Mouse (Mus musculus) A20 (cell line): Measurements from ENCODE around the gene AI661453.
A peak's percentile ranks its signal among the peaks of the same experiment; 100 is the strongest.

Experiments
- DNase-seq: peaks from one replicate; pipeline ENCODE4 v3.0.0-alpha.2; 2011; ENCODE audit warnings: low read depth, low spot score

Gene AI661453

DNA sequence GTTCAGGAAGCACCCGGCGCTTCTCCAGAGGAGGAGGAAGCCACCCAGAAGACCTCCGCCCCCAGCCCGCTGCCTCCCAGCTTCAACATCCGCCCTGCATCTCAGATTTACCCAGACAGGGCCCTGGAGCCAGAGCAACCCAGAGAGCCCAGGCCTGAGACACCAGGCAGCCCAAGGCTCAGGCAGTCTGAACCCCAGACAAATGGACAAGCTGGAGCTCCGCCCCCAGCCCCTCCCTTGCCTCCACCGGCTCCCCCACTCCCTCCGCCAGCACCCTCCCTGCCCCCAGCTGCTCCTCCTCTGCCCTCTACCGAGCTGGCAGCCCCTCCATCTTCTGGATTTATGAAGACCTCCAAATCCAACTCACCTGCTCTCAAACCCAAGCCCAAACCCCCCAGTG is 29.9 kb downstream of the AI661453 start:
- no peak for DNase-seq

DNA sequence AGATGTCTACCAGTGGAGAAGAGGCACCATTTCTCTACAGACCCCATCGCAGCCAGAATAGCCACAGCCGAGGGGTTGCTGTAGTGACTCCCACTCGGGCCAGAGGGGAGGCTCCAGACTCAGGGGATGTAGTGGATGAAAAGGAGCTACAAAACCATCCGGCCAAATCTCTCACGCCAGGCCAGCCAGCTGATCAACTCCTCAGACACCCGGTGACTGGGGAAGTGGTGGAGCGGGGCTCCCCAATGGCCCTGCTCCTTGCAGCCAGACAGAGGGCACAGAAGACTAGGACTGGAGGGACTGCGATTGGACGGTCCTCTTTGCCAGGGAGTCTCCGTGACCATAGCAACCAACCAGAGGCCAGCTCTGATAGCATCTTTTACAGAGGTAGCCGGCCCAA is 31.2 kb downstream of the AI661453 start:
- no peak for DNase-seq

DNA sequence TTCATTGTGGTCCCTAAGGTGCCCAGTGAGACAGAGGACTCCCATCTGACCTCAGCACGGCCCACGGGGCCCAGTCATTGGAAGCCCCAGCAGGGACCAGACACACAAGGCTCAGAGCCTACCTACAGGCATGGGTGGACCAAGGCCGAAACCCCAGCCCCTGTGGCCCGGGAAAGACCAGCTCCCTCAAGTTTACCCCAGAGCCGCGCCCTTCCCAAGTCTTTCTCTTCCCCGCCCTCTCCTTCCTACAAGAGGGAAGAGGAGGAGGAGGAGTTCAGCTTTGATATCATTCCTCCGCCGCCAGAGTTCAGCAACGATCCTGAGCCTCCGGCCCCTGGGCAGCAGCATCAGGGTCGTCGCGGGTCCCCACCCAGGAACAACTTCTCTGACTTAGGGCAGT is 31.6 kb downstream of the AI661453 start:
- DNase-seq, result no peak

DNA sequence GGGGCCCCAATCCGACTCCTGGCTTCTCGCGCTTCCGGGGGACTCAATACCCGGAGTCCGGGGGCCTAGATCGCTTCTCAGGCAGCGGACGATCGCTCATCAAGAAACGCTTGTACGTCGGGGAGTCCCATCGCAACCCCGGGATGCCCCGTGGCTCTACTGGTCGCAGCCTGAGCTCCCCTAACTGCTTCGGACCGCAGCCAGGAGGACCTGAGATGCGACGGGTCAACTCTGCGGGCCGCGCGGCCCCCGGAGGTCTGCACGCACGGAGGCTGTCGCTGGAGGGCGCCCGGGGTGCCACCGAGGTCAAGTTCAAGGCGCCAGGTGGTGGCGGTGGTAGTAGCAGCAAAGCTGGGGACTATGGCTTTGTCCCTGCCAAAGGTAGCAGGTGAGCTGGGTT is 32.1 kb downstream of the AI661453 start:
- no peak for DNase-seq

DNA sequence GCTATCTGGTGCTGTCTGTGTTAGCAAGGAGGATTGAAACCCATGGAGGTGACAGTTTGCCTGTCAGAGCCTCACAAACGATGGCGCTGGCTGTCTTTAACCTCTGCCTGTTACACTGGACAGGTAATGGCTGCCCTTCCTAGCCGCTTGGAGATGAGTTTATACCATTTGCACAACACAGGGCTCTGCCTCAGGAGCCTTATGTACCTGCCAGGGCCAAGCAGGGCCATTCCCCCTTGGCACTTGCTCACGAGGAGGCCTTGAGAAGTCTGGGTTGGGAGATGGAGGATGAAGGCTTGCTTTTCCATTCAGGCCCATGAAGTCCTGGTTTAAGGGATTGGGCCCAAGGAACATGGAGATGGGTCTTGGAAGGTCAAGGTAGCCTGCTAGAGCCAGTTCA is 33.2 kb downstream of the AI661453 start:
- no peak for DNase-seq

DNA sequence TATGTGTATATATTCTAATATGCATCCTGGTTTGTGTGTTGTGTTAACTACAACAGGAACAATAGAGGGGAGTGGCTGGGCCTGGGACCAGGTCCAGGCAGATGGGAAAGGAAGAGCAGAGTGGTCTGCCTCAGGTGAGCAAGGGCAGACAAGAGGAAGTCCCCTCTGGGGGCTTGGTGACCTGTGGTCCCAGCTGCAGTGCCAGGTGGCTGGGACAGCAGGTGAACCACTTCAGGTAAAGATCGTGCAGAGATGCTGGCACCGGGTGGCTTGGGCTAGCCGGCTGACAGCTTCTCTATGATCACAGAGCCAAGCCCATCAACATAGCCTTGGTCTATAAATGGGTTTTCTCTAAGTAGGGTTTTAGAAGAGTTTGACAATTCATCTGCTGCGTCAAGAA is 33.7 kb downstream of the AI661453 start:
- no peak for DNase-seq

DNA sequence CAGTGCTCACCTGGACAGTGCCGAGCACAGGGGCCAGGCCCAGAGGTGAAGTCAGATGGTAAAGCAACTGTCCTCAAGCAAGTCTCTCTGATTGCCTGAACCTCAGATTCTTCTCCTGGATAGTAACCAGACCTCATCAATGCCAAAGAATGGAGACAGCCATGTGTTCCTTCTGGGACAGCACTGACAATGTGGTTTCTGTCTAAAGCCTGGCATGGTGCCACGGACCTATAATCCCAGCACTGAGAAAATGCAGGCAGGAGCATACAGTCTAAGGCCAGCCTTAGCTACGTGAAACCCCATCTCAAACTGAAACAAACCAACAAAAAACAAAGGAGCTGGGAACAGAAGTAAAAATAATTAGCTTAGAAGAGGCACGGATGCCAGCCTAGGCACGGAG is 34.3 kb downstream of the AI661453 start:
- DNase-seq, result no peak

DNA sequence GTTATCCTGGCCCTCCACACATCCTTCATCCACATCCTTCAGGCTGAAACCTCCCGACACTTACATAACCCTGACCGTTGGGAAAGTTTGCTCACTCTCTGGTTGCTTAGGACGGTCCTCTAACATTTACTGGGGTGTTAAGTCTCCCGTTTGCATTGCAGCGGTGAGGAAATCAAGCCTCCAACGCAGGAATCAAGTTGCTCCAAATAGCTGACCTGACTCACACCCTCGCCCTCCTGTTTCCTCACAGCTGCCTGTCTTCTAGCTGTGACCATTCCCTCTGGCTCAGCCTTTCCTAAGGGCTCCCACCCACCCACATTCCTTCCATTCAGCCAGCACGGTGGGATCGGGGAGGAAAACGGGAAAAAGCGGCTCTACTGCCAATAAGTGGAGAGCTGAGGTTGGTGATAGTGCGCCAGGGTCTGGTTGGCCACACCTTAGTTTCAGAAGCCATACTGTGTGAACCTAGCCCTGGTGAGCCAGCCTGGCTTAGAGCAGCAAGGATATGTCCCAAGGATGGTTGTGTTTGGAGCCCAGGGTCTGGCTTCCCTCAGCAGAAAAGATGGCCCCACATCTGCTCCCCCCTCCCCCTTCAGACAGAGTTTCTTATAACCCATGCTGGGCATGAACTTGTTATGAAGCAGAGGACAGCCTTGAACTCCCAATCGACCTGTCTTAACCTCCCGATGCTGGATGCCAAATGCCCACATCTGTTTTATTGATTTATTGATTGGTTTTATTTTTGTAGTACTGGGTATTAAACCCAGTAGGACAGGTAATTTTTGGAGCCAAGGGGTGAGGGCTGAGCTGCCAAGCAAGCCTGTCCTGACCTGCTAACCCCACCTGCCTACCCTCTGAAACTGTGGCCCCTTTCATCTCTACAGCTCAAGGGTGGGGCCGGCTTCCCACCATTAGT is 36.3 kb downstream of the AI661453 start:
- DNase-seq, result no peak

DNA sequence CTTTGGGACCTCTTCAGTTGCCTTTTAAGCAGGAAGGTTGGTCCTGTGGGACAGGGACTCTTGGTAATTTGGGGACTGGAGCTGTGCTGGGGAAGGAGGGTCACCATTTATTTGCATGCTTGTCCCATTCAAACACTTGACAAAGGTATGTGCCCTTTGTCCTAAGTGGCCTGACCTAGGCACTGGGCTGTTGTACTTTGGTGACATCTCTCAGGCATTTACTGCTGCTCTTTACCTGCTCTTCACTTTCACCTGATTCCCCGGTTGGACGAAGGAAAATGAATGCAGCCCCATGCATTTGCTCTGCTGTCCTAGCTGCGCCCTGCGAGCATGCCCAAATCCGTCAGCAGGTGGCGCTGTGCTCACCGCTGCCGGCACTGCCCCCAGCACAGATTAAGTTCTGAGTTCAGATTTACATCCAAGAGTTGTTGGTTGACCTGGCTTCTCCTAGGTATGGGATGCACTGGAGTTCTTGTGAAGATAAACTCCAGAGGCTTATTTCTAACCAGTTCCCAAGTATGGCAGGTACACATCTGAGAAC is 37.1 kb downstream of the AI661453 start:
- peak; percentile 64 for DNase-seq

DNA sequence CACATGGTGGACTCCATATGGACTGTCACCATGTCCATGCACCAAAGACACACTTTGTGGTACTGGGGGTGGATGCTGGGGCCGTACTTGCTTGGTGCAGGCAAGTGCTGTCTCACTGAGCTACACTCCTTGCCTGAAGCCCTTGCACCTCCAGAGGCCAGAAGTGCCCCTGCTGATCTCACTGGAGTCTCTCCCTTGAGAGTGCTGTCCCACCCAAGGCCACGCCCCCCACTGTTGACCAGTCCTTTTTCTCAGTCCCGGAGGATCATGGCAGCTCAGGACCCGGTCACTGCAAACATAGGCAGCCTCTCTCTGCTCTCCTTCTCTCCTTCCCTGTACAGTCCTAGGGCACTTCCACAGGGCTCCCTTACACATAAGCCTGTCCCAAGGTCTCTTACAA is 37.8 kb downstream of the AI661453 start:
- DNase-seq, result no peak

DNA sequence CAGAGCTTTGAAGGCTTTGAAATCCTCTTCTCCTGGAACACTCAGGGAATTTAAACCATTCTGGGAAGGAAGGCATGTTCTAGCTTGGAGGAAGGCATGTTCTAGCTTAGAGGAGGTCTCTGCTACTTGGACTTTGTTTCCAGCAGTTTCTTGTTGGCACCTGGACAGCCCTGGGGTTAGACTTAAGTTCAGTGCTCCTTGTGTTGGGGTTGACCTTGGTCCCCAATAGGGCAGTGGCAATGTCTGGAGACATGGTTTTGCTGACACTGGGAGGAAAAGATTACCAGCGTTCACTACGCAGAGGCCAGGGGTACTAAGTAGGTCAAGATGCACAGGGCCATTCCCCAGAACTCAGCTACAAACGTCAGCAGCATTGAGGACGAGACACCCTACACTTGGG is 38.8 kb downstream of the AI661453 start:
- DNase-seq, result no peak

DNA sequence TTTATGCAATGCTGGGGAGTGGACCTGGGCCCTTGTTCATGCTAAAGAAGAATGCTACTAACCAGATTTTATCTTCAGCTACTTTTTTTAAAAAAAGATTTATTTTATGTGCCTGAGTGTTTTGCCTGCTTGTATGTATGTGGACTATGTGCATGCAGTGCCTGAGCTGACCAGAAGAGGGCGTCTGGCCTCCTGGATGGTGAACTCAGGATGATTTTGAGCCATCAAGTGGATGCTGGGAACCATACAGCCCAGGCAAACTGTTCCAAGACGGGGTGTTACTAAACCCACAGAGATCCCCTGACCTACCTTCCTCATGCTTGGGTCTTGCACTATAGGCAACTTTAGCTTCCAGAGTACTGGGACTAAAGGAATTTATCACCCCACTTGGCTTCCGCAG is 39.3 kb downstream of the AI661453 start:
- peak; percentile 50 for DNase-seq

DNA sequence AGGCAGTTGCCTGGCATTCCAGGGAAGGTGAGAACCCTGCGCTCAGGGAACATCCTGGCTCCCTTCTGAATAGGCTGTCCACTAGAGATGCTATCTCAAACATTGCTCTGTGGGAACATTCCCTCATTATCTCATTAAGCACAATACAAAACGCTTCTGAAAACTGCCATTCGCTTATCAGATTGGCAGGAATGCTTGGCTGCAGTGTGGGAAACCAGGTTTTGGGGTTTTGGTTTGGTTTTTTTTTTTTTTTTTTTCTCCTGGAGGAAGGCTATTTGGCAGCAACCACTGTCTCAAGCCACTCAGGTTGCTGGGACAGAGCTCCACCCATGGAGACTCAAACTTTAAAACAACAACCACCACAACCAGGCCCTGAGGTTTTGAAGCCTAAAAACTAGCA is 43.5 kb downstream of the AI661453 start:
- DNase-seq, result no peak

DNA sequence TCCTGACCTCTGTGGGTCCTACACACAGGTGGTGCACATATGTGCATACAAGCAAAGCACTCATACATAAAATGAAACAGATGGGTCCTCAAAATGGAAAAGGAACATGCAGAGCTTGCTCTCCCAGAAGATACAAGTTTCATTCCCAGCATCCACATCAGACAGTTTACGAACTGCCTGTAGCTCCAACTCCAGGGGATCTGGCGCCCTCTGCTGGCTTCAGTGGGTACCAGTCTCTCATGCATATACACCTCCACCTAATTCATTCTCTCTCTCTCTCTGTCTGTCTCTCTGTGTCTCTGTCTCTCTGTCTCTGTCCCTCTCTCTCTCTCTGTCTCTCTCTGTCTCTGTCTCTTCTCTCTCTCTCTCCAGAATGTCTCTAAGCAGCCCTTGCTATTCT is 46.0 kb downstream of the AI661453 start:
- DNase-seq, result peak; percentile 69

DNA sequence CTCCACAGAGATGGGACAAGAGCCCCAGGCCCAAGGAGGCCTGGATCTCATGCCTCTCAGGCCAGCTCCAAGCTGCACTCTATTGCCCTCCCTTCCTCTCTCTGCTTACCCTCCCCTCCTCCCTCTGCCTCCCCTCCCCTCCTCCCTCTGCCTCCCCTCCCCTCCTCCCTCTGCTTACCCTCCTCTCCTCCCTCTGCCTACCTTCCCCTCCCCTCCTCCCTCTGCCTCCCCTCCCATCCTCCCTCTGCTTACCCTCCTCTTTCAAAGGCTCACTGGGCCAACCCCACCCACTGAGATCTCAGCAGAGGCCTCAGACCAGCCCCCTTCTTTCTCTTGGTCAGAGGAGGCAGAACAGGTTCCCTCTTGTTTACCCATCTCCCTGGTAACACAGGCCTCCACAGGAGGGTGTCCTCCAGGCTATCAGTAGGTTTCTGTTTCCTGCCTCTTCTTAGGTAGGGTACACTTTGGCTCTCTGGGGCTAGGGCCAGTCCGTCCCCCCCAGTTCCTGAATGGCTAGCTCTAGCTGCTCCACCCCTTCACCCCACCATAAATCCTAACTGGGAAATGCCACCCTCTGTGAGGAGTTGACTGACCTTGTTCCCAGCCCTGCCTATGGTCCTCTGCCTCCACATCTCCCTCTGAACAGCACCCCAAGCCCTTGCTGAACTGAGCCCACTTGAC is 48.0 kb downstream of the AI661453 start:
- DNase-seq, result peak; percentile 26

DNA sequence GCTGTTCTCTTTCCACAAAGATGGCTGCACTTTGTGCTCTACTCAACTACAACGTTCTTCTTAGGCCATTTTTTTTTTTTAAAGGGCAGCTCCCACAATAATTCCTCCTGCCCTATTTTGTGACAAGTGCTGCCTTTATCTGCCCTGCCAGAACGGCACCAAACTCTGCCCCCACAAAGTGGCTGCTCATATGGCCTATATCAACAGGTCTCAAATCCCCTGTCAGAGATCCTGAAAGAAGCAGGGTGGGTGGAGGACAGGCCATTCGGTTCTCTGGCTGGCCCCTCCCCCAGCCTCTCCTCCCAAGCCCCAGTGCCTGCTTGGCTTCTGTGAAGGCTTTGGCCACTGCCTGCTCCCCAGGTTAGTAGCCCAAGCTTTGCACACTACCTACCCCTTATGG is 48.6 kb downstream of the AI661453 start:
- no peak for DNase-seq

DNA sequence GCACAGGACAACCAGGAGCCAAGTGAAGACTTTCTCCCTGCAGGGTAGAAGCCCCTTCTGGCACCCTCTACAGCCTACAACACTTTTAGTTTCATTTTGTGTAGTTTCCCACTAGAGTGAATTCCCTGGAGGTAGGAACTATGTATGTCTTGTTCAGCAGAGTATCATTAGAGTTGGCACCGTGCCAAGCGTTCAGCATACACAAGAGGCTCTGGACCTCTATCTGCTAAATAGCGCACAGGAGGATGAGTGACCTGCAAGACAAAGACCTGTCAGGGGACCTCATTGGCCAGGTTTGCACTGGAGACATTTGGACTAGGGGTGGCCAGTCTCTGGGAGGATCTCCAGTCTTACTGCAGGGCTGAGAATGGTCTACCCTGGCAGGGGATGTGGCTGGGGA is 49.4 kb downstream of the AI661453 start:
- DNase-seq, result peak; percentile 44

DNA sequence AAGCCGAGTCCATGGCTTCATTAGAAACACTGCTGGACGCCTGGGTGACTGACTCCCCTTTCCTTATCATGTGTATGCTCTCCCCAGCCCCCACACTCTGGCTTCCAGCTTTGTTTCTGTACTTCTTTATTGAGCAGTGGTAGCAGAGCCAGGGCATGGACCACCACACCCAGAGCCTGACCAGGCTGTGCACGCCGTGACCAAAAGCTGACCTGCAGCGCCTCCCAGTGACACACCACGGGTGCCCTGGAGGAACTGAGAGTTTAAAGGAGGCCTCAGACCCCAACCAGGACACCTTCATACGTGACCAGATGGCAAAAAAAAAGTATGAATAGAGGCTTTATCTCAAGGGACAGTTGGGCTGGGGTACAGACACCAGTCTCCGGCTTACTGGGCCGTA is 54.4 kb downstream of the AI661453 start:
- DNase-seq, result no peak

DNA sequence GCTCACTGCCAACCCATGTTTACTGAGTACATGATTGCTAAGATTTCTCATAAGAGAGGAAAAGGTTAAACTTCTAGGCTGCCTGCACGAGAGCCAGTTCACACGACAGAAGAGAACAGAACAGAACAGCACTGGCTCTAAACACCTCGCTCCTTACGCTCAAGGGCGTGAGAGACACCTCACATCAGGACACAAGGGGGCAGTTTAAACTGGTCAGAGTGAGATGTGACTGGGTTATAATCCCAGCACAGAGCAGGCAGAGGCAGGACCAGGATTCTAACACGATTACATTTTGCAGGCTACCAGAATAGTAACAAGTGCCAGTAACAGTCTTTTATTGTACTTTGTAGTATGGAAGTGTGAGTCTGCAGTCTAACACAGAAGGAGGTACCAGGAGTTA is 56.3 kb downstream of the AI661453 start:
- DNase-seq, result no peak

DNA sequence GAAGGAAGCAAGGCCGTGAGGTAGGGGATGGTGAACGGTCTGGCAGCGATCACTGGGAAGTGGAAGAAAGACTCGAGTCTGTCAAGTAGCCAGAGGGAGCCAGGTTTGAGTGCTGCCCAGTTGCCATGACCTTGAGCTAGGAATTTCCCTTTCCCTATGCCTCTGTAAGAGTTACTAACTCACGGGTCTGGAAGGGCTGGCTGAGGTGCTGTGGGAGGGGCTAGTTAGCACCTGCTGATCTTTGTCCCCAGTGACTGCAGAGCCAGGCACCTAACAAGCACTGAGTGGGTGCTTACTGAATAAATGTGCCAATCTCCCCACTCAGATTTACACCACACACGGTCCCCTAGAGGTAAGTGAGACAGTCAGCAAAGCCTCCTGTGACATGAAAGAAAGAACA is 57.2 kb downstream of the AI661453 start:
- DNase-seq, result no peak

DNA sequence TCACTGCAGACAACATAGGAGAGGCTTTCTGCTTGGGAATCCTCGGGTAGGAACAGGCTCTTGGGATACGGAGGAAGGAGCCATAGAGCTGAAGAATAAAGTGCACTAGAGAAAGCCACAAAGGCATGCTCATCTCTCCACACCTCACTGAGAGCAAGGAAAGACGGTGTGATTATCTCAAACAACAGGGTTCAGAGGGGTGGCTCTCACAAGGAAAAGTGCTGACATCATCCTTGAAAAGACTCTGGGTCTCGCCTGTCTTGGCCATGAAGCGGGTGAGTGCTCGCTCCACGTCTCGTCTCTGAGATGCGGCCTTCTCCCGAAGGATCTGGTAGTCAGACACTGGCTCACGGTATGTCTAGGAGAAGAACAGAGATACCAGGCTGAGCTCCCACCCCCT is 57.7 kb downstream of the AI661453 start:
- DNase-seq, result no peak

DNA sequence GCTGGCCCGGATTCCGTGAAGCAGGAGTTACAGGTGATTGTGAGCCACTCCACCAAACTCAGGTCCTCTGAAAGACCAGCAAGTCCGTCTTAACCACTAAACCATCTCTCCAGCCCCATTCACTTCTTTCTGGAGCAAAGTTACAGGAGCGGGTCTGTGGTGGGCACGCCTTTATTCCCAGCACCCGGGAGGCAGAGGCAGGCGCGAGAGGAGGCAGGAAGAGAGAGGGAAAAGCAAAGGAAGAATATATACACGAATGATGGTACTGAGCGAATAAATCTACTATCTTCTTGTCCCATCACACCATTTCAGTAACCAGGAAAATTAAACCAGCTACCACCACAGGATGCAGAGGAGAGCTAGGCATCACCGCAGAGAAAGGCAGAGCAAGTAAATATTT is 65.1 kb downstream of the AI661453 start:
- DNase-seq, result no peak
